ENCODE assay signal across 15 mouse cellular contexts in genomic region chr1:85706754-85707153, GRCm38 (mm10).
"Had no signal": no experiment of that assay in that cellular context is flagged by ENCODE, and none has a peak within 500 bp of the region (broad histone marks: within the 10 kb centered on the region; RNA-seq: fewer than 3 reads in every experiment).

No protein-coding gene starts in this region.

- ATAC-seq: midbrain, embryonic 16.5 days had no signal

- H3K4me3 ChIP-seq: midbrain, embryonic 10.5 days; midbrain, embryonic 12.5 days; myocyte; neural tube, embryonic 13.5 days; neural tube, embryonic 15.5 days had no signal

- H3K9me3 ChIP-seq: midbrain, embryonic 10.5 days; midbrain, embryonic 12.5 days; neural tube, embryonic 13.5 days; neural tube, embryonic 15.5 days had no signal

- H3K27ac ChIP-seq: midbrain, embryonic 10.5 days; midbrain, embryonic 12.5 days; neural tube, embryonic 13.5 days; neural tube, embryonic 15.5 days had no signal

- DNase-seq: lung, adult 18-20 months; lung, embryonic 14.5 days; lung, postnatal 10 days; lung, postnatal 4 days; midbrain, embryonic 14.5 days; right cerebral cortex, postnatal 14 days; thymus, adult 18-20 months; thymus, postnatal 14 days; thymus, postnatal 36 days had no signal

- H3K9ac ChIP-seq: lung, embryonic 14.5 days; midbrain, embryonic 12.5 days; neural tube, embryonic 13.5 days; neural tube, embryonic 15.5 days had no signal

- H3K27me3 ChIP-seq: midbrain, embryonic 12.5 days; neural tube, embryonic 13.5 days; neural tube, embryonic 15.5 days had no signal

- H3K36me3 ChIP-seq: midbrain, embryonic 10.5 days; midbrain, embryonic 12.5 days; neural tube, embryonic 13.5 days; neural tube, embryonic 15.5 days had no signal

- H3K4me1 ChIP-seq: midbrain, embryonic 12.5 days had no signal

- H3K4me2 ChIP-seq: lung, embryonic 14.5 days; midbrain, embryonic 12.5 days; neural tube, embryonic 13.5 days; neural tube, embryonic 15.5 days had no signal
